Mouse (Mus musculus): ENCODE measurements around the gene Pacrg. TPM values are rescaled to one million over a fixed set of nuclear protein-coding genes. Genes with fewer than 3 reads are reported as not detected.

Pacrg gene
- total and polyA plus RNA-seq, 3 experiments, result not detected

- H3K4me3 ChIP-seq (ENCODE audit: control insufficient read depth in 1 of 2, insufficient read depth in 1 of 2, low read depth in 2 of 2, low read length in 2 of 2), result no peak overlapping the region
- H3K27me3 ChIP-seq (ENCODE audit: control insufficient read depth in 1 of 2, insufficient read depth in 2 of 2, low read length in 2 of 2), result no peaks in the 10 kb centered on the region
These were observed 287.6 kb downstream of the Pacrg start for GRCm38 (mm10) chr17:10552295-10553056.

GRCm38 (mm10) chr17:10550781-10551520 is 289.2 kb downstream of the Pacrg start:
- Histone ChIP-seq H3K36me3 (ENCODE audit: control insufficient read depth in 1 of 2, insufficient read depth in 2 of 2, low read length in 2 of 2) (no peaks in the 10 kb centered on the region), H3K9me3 (replicated peaks; ENCODE audit: insufficient read depth, low read length) (no peaks in the 10 kb centered on the region), H3K9ac (ENCODE audit: control insufficient read depth, low read depth, low read length, poor library complexity, severe bottlenecking) (no peak overlapping the region), H3K4me1 (ENCODE audit: control insufficient read depth in 1 of 2, insufficient read depth in 2 of 2, low read length in 2 of 2) (no peaks in the 10 kb centered on the region), H3K27me3 (ENCODE audit: control insufficient read depth in 1 of 2, insufficient read depth in 2 of 2, low read length in 2 of 2) (no peaks in the 10 kb centered on the region), H3K27ac (ENCODE audit: control insufficient read depth, low read depth, low read length) (no peak overlapping the region), H3K79me2 (ENCODE audit: control insufficient read depth, insufficient read depth, low read length, poor library complexity) (no peaks in the 10 kb centered on the region), H3K4me3 (ENCODE audit: control insufficient read depth in 1 of 2, insufficient read depth in 1 of 2, low read depth in 2 of 2, low read length in 2 of 2) (no peak overlapping the region)
- DNase-seq (ENCODE audit: low read depth, low spot score), result no peak
- TF ChIP-seq UBTF (IDR thresholded peaks at IDR 0.05; ENCODE audit: borderline replicate concordance, insufficient read depth, low read depth, low read length) (no peak), POLR2A (IDR thresholded peaks at IDR 0.05; ENCODE audit: control insufficient read depth in 1 of 2, insufficient read depth in 1 of 2, low read depth in 1 of 2, low read length in 2 of 2, poor library complexity in 1 of 2) (no peak), JUND (IDR thresholded peaks at IDR 0.05; ENCODE audit: low read depth, low read length) (no peak)

More at GRCm38 (mm10) chr17:10552295-10553056, 287.6 kb downstream of the Pacrg start:
- Histone ChIP-seq H3K36me3 (ENCODE audit: control insufficient read depth in 1 of 2, insufficient read depth in 2 of 2, low read length in 2 of 2) (no peaks in the 10 kb centered on the region), H3K4me1 (ENCODE audit: control insufficient read depth in 1 of 2, insufficient read depth in 2 of 2, low read length in 2 of 2) (no peaks in the 10 kb centered on the region), H3K9ac (ENCODE audit: control insufficient read depth, low read depth, low read length, poor library complexity, severe bottlenecking) (no peak overlapping the region), H3K9me3 (replicated peaks; ENCODE audit: insufficient read depth, low read length) (no peaks in the 10 kb centered on the region), H3K27ac (ENCODE audit: control insufficient read depth, low read depth, low read length) (no peak overlapping the region), H3K79me2 (ENCODE audit: control insufficient read depth, insufficient read depth, low read length, poor library complexity) (no peaks in the 10 kb centered on the region)
- TF ChIP-seq NELFE (IDR thresholded peaks at IDR 0.05; ENCODE audit: low read depth, low read length) (no peak), CHD1 (IDR thresholded peaks at IDR 0.05; ENCODE audit: low read depth, low read length) (no peak), USF2 (IDR thresholded peaks at IDR 0.05; ENCODE audit: borderline replicate concordance in 1 of 2, insufficient read depth in 1 of 2, low read depth in 1 of 2, low read length in 2 of 2) (no peak), BHLHE40 (IDR thresholded peaks at IDR 0.05; ENCODE audit: borderline replicate concordance, low read depth, low read length) (no peak), RCOR1 (IDR thresholded peaks at IDR 0.05; ENCODE audit: low read depth, low read length) (no peak), MAX (IDR thresholded peaks at IDR 0.05; ENCODE audit: low read length) (no peak), POLR2AphosphoS5 (IDR thresholded peaks at IDR 0.05; ENCODE audit: borderline replicate concordance, low read depth, low read length) (no peak), ELF1 (IDR thresholded peaks at IDR 0.05; ENCODE audit: low read depth, low read length) (no peak), MAZ (IDR thresholded peaks at IDR 0.05; ENCODE audit: low read depth, low read length) (no peak)
- DNase-seq (ENCODE audit: low read depth, low spot score), result no peak

Measured in MEL (cell line).